Comparison of ENCODE assay signal across 8 mouse cellular contexts in genomic region chr5:137350205-137351057, GRCm38 (mm10). TPM values are rescaled to one million over a fixed set of nuclear protein-coding genes. Genes with fewer than 3 reads are reported as not detected.
DNase-seq lines count a peak whose midpoint lies in the region; ATAC-seq and TF ChIP-seq lines count a peak whose summit lies in the region.

No protein-coding gene starts in this region.

- peak; percentile 57 for ATAC-seq in intestine, embryonic 14.5 days (replicated peaks; ENCODE audit: low FRiP score, low TSS enrichment, low read depth)
- peak; percentile 49 for ATAC-seq in neural tube, embryonic 13.5 days (ENCODE audit: low read depth)

- no peaks in the 10 kb centered on the region for H3K9me3 ChIP-seq in embryonic facial prominence, embryonic 10.5 days
- no peaks in the 10 kb centered on the region for H3K9me3 ChIP-seq in intestine, embryonic 14.5 days (ENCODE audit: control insufficient read depth, low read length)
- H3K9me3 ChIP-seq in neural tube, embryonic 13.5 days, result no peaks in the 10 kb centered on the region

- peaks cover 34% of the 10 kb centered on the region for H3K36me3 ChIP-seq in embryonic facial prominence, embryonic 10.5 days (replicated peaks)
- peaks cover 20% of the 10 kb centered on the region for H3K36me3 ChIP-seq in intestine, embryonic 14.5 days (ENCODE audit: control insufficient read depth, insufficient read depth, low read length)
- H3K36me3 ChIP-seq in neural tube, embryonic 13.5 days, result peaks cover 15% of the 10 kb centered on the region; the same call in 1 of the 2 replicates

- peak overlapping the region; percentile 92 for H3K9ac ChIP-seq in intestine, embryonic 14.5 days (ENCODE audit: low read length)
- H3K9ac ChIP-seq in neural tube, embryonic 13.5 days, result peak overlapping the region; percentile 79

- no peak for DNase-seq in layer of hippocampus, adult 2 months (ENCODE audit: low spot score in 2 of 2)
- no peak for DNase-seq in layer of hippocampus, adult 9-10 months (ENCODE audit: low spot score)
- peak; percentile 68 for DNase-seq in embryonic facial prominence, embryonic 10.5 days (ENCODE audit: low spot score)
- DNase-seq in intestine, embryonic 14.5 days (ENCODE audit: low spot score), result peak; percentile 69
- DNase-seq in urinary bladder, postnatal 10 days (ENCODE audit: low spot score), result no peak
- DNase-seq in spleen, adult 12 weeks (ENCODE audit: low spot score), result no peak
- DNase-seq in adrenal gland, postnatal 36 days, result no peak

- TF ChIP-seq CTCF in layer of hippocampus, adult 2 months (conservative IDR thresholded peaks at IDR 0.05), result no peak

- peak overlapping the region; percentile 97 for H3K4me2 ChIP-seq in intestine, embryonic 14.5 days (ENCODE audit: low read length)
- peak overlapping the region; percentile 90 for H3K4me2 ChIP-seq in neural tube, embryonic 13.5 days

- H3K4me3 ChIP-seq in layer of hippocampus, adult 2 months, result peak overlapping the region; percentile 64
- H3K4me3 ChIP-seq in embryonic facial prominence, embryonic 10.5 days, result peak overlapping the region; percentile 96
- peak overlapping the region; percentile 88 for H3K4me3 ChIP-seq in intestine, embryonic 14.5 days (ENCODE audit: low read depth, low read length)
- H3K4me3 ChIP-seq in neural tube, embryonic 13.5 days, result peak overlapping the region; percentile 55

- H3K4me1 ChIP-seq in embryonic facial prominence, embryonic 10.5 days, result peaks cover 73% of the 10 kb centered on the region
- peaks cover 23% of the 10 kb centered on the region for H3K4me1 ChIP-seq in intestine, embryonic 14.5 days (replicated peaks; ENCODE audit: control insufficient read depth, insufficient read depth, low read length)
- peaks cover 46% of the 10 kb centered on the region for H3K4me1 ChIP-seq in neural tube, embryonic 13.5 days (replicated peaks)

- peak overlapping the region; percentile 76 for H3K27ac ChIP-seq in layer of hippocampus, adult 2 months
- H3K27ac ChIP-seq in embryonic facial prominence, embryonic 10.5 days (replicated peaks), result peak overlapping the region; percentile 99
- H3K27ac ChIP-seq in intestine, embryonic 14.5 days (ENCODE audit: low read depth), result peak overlapping the region; percentile 91
- peak overlapping the region; percentile 76 for H3K27ac ChIP-seq in neural tube, embryonic 13.5 days (replicated peaks)

- H3K27me3 ChIP-seq in embryonic facial prominence, embryonic 10.5 days (replicated peaks; ENCODE audit: low read depth, poor library complexity, severe bottlenecking), result no peaks in the 10 kb centered on the region
- no peaks in the 10 kb centered on the region for H3K27me3 ChIP-seq in intestine, embryonic 14.5 days (replicated peaks; ENCODE audit: control insufficient read depth, insufficient read depth, low read length)
- H3K27me3 ChIP-seq in neural tube, embryonic 13.5 days, result peaks cover 30% of the 10 kb centered on the region

- WGBS in embryonic facial prominence, embryonic 10.5 days, result under 1% methylated on average over 55 of the region's 55 CpGs
- under 1% methylated on average over 50 of the region's 55 CpGs for WGBS in intestine, embryonic 14.5 days
- under 1% methylated on average over 55 of the region's 55 CpGs for WGBS in neural tube, embryonic 13.5 days

RNA-seq across cellular contexts. Expression of gene Ephb4, which starts 0.5 kb away (rescaled TPM):
- total RNA-seq in layer of hippocampus, adult 2 months (2021), result 1 to 10 TPM; 5.6 to 5.7 TPM
- 53.6 and 56.8 TPM in 2 replicates for polyA plus RNA-seq in embryonic facial prominence, embryonic 10.5 days (2016; fragmentation: Nextera tagmentation; extraction: Ambion mirVana)
- 48.2 and 51.3 TPM in 2 replicates for polyA plus RNA-seq in intestine, embryonic 14.5 days (2014; fragmentation: Nextera tagmentation; extraction: Ambion mirVana)
- 10.8 and 13.4 TPM in 2 replicates for polyA plus RNA-seq in neural tube, embryonic 13.5 days (2015; fragmentation: Nextera tagmentation; extraction: Ambion mirVana)
- total RNA-seq in adrenal gland, postnatal 36 days (2021), result 10 to 100 TPM; 59.4 to 60.6 TPM

RNA-seq across cellular contexts. Expression of gene Slc12a9, which starts 17.0 kb away (rescaled TPM):
- 10 to 100 TPM; 27.9 to 28.4 TPM for total RNA-seq in layer of hippocampus, adult 2 months (2021)
- polyA plus RNA-seq in embryonic facial prominence, embryonic 10.5 days (2016; fragmentation: Nextera tagmentation; extraction: Ambion mirVana), result 12.6 and 13.4 TPM in 2 replicates
- 7.9 and 9.5 TPM in 2 replicates for polyA plus RNA-seq in intestine, embryonic 14.5 days (2014; fragmentation: Nextera tagmentation; extraction: Ambion mirVana)
- 26.9 and 27.4 TPM in 2 replicates for polyA plus RNA-seq in neural tube, embryonic 13.5 days (2015; fragmentation: Nextera tagmentation; extraction: Ambion mirVana)
- 10 to 100 TPM in 1 of 2 experiments, 1 to 10 TPM in 1; 8.0 to 11.5 TPM for total RNA-seq in adrenal gland, postnatal 36 days (2021)

RNA-seq across cellular contexts. Expression of gene Trip6, which starts 36.2 kb away (rescaled TPM):
- total RNA-seq in layer of hippocampus, adult 2 months (2021), result 1 to 10 TPM; 4.8 to 7.3 TPM
- 73.1 and 76.2 TPM in 2 replicates for polyA plus RNA-seq in embryonic facial prominence, embryonic 10.5 days (2016; fragmentation: Nextera tagmentation; extraction: Ambion mirVana)
- 73.3 and 77.7 TPM in 2 replicates for polyA plus RNA-seq in intestine, embryonic 14.5 days (2014; fragmentation: Nextera tagmentation; extraction: Ambion mirVana)
- polyA plus RNA-seq in neural tube, embryonic 13.5 days (2015; fragmentation: Nextera tagmentation; extraction: Ambion mirVana), result 17.7 and 23.8 TPM in 2 replicates
- 10 to 100 TPM; 36.7 to 38.2 TPM for total RNA-seq in adrenal gland, postnatal 36 days (2021)

RNA-seq across cellular contexts. Expression of gene Srrt, which starts 43.0 kb away (rescaled TPM):
- 100 to 1,000 TPM; 223 to 232 TPM for total RNA-seq in layer of hippocampus, adult 2 months (2021)
- polyA plus RNA-seq in embryonic facial prominence, embryonic 10.5 days (2016; fragmentation: Nextera tagmentation; extraction: Ambion mirVana), result 191 and 214 TPM in 2 replicates
- polyA plus RNA-seq in intestine, embryonic 14.5 days (2014; fragmentation: Nextera tagmentation; extraction: Ambion mirVana), result 118 and 122 TPM in 2 replicates
- polyA plus RNA-seq in neural tube, embryonic 13.5 days (2015; fragmentation: Nextera tagmentation; extraction: Ambion mirVana), result 102 and 115 TPM in 2 replicates
- total RNA-seq in adrenal gland, postnatal 36 days (2021), result 100 to 1,000 TPM; 103 to 167 TPM

RNA-seq across cellular contexts. Expression of gene Ufsp1, which starts 56.0 kb away (rescaled TPM):
- total RNA-seq in layer of hippocampus, adult 2 months (2021), result 10 to 100 TPM; 12.4 to 13.8 TPM
- polyA plus RNA-seq in embryonic facial prominence, embryonic 10.5 days (2016; fragmentation: Nextera tagmentation; extraction: Ambion mirVana), result 7.8 and 8.3 TPM in 2 replicates
- 8.9 and 10.6 TPM in 2 replicates for polyA plus RNA-seq in intestine, embryonic 14.5 days (2014; fragmentation: Nextera tagmentation; extraction: Ambion mirVana)
- polyA plus RNA-seq in neural tube, embryonic 13.5 days (2015; fragmentation: Nextera tagmentation; extraction: Ambion mirVana), result 15.1 and 18.3 TPM in 2 replicates
- 10 to 100 TPM; 10.2 to 12.7 TPM for total RNA-seq in adrenal gland, postnatal 36 days (2021)

Comparison
In these comparisons a context has a peak if more than half of its experiments do, and no peak if none do; other contexts are left out.
1. DNase-seq: peak in embryonic facial prominence, embryonic 10.5 days (single experiment) and intestine, embryonic 14.5 days (single experiment); none in layer of hippocampus, adult 2 months (0 of 2), layer of hippocampus, adult 9-10 months (single experiment), urinary bladder, postnatal 10 days (single experiment), spleen, adult 12 weeks (single experiment) and adrenal gland, postnatal 36 days (0 of 2).
2. Peak in every context shown above with its lines, with median percentiles within 50 percentile points of each other: H3K27ac ChIP-seq and H3K4me3 ChIP-seq.